Mouse (Mus musculus) forebrain, embryonic 10.5 days (tissue): ENCODE data around the gene Sema4g. TPM values are rescaled to one million over a fixed set of nuclear protein-coding genes. Genes with fewer than 3 reads are reported as not detected.
A peak's percentile ranks its signal among the peaks of the same experiment; 100 is the strongest.

ENCODE experiments used
- DNase-seq: peaks from one replicate; pipeline ENCODE4 v3.0.0-alpha.2; 2017; ENCODE audit warnings: low spot score; ENCODE audit errors: extremely low spot score
- H3K27ac ChIP-seq: fragments of 300-500 bp; sonication (generic); 2 replicates; pipeline ENCODE4 v1.5.1; 2016; ENCODE audit warnings: mild to moderate bottlenecking
- H3K27me3 ChIP-seq: fragments of 300-500 bp; sonication (generic); 2 replicates; pipeline ENCODE4 v1.6.1; 2016; ENCODE audit warnings: mild to moderate bottlenecking; ENCODE audit not compliant: poor library complexity, severe bottlenecking
- H3K36me3 ChIP-seq: fragments of 300-500 bp; sonication (generic); replicated peaks from 2 replicates; pipeline ENCODE4 v1.6.1; 2016; ENCODE audit warnings: mild to moderate bottlenecking, moderate library complexity
- H3K4me1 ChIP-seq: fragments of 300-500 bp; sonication (generic); 2 replicates; pipeline ENCODE4 v1.6.1; 2016
- H3K4me3 ChIP-seq: fragments of 300-500 bp; sonication (generic); 2 replicates; pipeline ENCODE4 v1.5.1; 2016; ENCODE audit warnings: mild to moderate bottlenecking, moderate library complexity
- H3K9me3 ChIP-seq: fragments of 300-500 bp; sonication (generic); 2 replicates; pipeline ENCODE4 v1.6.1; 2016; ENCODE audit warnings: mild to moderate bottlenecking, moderate library complexity
- WGBS: fragments of 180-500 bp; shearing (Covaris S2); methylation state at CpG from one replicate; pipeline ENCODE4 v1.1.7; 2016; 5-methylcytosine and 5-hydroxymethylcytosine counted together
- polyA plus RNA-seq: library from polyadenylated mRNA; unstranded; fragments of >200 nt; fragmentation: Nextera tagmentation; extraction: Ambion mirVana; gene quantifications from 2 replicates; pipeline ENCODE4 v1.2.1, GENCODE M21; 2016

The Sema4g gene
- polyA plus RNA-seq, 1 experiment from 2014 or later = 3.4 TPM

DNA sequence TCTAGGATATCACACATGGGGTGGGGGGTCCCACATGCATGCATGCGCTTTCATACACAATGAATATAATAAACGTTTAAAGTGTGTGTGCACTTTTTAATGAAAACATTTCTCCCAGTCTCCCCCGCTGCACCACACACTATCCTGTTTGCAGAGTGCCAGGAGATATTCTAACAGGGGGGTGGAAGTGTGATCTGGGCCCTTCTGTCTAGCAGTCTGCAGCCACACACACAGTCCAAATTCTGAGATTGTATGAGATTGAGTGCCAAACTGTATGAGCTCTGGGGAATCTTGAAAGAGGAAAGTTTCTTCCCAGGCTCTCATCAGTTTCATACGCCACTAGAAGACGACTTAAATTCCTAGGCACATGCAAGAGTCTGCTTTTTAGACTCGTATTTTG, 1.1 kb upstream of the Sema4g start:
- Histone ChIP-seq H3K27ac (no peak overlapping the region), H3K4me3 (no peak overlapping the region), H3K4me1 (peaks cover 49% of the 10 kb centered on the region), H3K9me3 (no peaks in the 10 kb centered on the region), H3K36me3 (peaks cover 13% of the 10 kb centered on the region), H3K27me3 (peaks cover 33% of the 10 kb centered on the region)
- WGBS = 66% methylated on average over 6 of the region's 6 CpGs
- no peak for DNase-seq

DNA sequence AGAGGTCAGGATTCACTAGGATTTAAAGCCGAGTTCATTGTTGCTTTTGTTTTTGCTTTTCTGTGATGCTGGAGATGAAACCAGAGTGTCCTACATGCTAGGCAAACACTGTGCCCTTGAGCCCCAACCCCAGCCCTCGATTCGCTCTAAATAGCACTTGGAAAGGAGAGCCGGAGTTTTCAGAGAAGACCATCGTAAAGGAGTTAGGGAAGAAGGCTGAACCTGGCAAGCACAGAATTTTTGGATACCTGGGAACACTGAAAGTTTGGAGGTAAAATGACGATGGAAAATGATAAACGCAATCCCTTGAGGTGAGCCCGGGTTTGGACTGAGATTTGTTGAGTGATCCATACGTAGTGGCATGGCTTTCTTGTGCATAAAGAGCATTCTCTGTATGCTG, 580 bp upstream of the Sema4g start:
- Histone ChIP-seq H3K9me3 (no peaks in the 10 kb centered on the region), H3K36me3 (peaks cover 13% of the 10 kb centered on the region), H3K4me1 (peaks cover 49% of the 10 kb centered on the region), H3K27me3 (peaks cover 33% of the 10 kb centered on the region), H3K4me3 (peak overlapping the region; percentile 79), H3K27ac (peak overlapping the region; percentile 88)
- DNase-seq = no peak
- whole genome bisulfite sequencing = 41% methylated on average over 9 of the region's 9 CpGs

- Histone ChIP-seq H3K4me3 (peak overlapping the region; percentile 79), H3K4me1 (peaks cover 49% of the 10 kb centered on the region), H3K36me3 (peaks cover 10% of the 10 kb centered on the region), H3K9me3 (no peaks in the 10 kb centered on the region), H3K27me3 (peaks cover 33% of the 10 kb centered on the region), H3K27ac (peak overlapping the region; percentile 88)
- WGBS = 8% methylated on average over 22 of the region's 22 CpGs
- DNase-seq = no peak
Observed at GRCm38 (mm10) chr19:44989567-44990495, 930 bp downstream of the Sema4g start.

DNA sequence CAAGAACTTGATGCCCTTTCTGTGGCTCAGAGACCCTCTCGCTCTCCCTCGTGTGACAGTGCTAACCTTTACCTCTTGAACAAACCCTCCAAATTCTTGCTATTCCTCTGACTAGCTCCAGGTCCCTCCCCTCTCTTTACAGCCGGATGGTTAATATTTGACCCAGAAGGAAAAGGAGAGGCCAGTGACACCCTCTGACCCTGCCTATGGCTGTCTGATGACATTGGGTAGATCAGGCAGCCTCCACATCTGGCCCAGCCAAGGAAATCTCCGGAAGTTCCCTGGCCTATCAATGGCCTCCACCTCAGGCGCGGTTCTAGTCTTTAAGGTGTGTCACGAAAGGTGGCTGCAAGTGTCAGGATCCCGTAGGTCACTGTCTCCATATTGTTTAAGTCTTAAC, 2.1 kb downstream of the Sema4g start:
- peaks cover 49% of the 10 kb centered on the region for H3K4me1 ChIP-seq
- no peak for DNase-seq
- peak overlapping the region; percentile 79; the same call in 1 of the 2 replicates for H3K4me3 ChIP-seq
- WGBS = 78% methylated on average over 8 of the region's 8 CpGs
- H3K9me3 ChIP-seq = no peaks in the 10 kb centered on the region
- peaks cover 10% of the 10 kb centered on the region for H3K36me3 ChIP-seq
- H3K27ac ChIP-seq = 0 out of 2 replicates have a peak overlapping the region, but pooled peaks have one; percentile 53
- peaks cover 33% of the 10 kb centered on the region for H3K27me3 ChIP-seq

DNA sequence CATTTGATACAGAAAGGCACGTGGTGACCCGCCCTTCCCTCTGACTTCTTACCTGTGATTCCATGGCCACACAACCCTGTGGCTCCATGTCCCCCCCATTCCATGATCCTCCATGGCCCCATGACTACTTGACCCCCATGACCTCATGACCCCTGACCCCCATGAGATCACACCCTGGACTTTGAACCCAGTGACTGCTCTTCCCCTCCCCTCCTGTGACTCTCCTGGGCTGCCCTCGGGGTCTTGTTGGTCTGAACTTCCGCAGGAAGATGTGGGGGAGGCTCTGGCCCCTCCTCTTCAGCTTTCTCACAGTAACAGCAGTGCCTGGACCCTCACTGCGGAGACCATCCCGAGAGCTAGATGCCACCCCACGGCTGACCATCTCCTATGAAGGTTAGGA, 3.3 kb downstream of the Sema4g start:
- Histone ChIP-seq H3K27ac (no peak overlapping the region), H3K9me3 (no peaks in the 10 kb centered on the region), H3K4me3 (no peak overlapping the region; the same call in 1 of the 2 replicates), H3K4me1 (peaks cover 49% of the 10 kb centered on the region), H3K36me3 (peaks cover 17% of the 10 kb centered on the region), H3K27me3 (peaks cover 26% of the 10 kb centered on the region)
- no peak for DNase-seq
- 55% methylated on average over 7 of the region's 7 CpGs for WGBS

DNA sequence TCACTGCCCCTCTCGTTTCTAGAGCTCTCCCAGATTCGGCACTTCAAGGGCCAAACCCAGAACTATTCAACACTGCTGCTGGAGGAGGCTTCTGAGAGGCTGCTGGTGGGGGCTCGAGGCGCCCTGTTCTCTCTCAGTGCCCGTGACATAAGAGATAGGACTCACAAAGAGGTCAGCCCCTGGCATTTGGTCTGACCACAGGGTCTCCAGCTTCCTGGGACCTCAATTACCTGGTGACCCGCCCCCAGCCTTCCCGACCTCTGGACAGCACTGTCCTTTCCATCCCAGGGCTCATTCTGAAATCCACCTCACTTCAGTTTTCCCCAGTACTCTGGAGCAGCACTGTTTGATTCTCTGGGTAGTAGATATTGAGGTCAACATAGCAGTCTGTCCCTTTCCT, 3.8 kb downstream of the Sema4g start:
- no peak for DNase-seq
- H3K4me1 ChIP-seq = peaks cover 52% of the 10 kb centered on the region
- peaks cover 21% of the 10 kb centered on the region for H3K27me3 ChIP-seq
- 68% methylated on average over 7 of the region's 7 CpGs for WGBS
- H3K9me3 ChIP-seq = no peaks in the 10 kb centered on the region
- H3K4me3 ChIP-seq = no peak overlapping the region; the same call in 1 of the 2 replicates
- peaks cover 22% of the 10 kb centered on the region for H3K36me3 ChIP-seq
- no peak overlapping the region for H3K27ac ChIP-seq

DNA sequence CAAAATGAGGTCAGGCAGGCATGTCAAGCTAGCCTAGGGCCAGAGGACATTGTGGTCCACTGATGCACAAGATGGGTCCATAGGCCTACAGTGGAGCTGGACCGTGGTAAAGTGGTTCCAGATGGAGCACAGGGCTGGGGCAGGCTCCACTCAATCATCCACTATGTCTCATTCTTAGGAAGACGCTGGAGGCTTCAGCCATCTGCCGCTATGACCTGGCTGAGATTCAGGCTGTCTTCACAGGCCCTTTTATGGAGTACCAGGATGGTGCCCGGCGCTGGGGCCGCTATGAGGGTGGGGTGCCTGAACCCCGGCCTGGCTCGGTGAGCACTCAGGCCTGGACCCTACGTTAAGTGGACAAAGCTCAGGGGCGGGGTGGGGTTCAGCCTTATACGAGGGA, 8.9 kb downstream of the Sema4g start:
- Histone ChIP-seq H3K9me3 (no peaks in the 10 kb centered on the region), H3K4me3 (no peak overlapping the region), H3K36me3 (peaks cover 64% of the 10 kb centered on the region), H3K4me1 (peaks cover 22% of the 10 kb centered on the region), H3K27me3 (no peaks in the 10 kb centered on the region), H3K27ac (no peak overlapping the region)
- no peak for DNase-seq
- 82% methylated on average over 11 of the region's 11 CpGs for WGBS

GRCm38 (mm10) chr19:44999647-45000046, 10.7 kb downstream of the Sema4g start:
- Histone ChIP-seq H3K4me3 (no peak overlapping the region), H3K9me3 (no peaks in the 10 kb centered on the region), H3K4me1 (peaks cover 21% of the 10 kb centered on the region), H3K27ac (no peak overlapping the region), H3K27me3 (no peaks in the 10 kb centered on the region), H3K36me3 (peaks cover 79% of the 10 kb centered on the region)
- DNase-seq = no peak
- 91% methylated on average over 8 of the region's 8 CpGs for WGBS

DNA sequence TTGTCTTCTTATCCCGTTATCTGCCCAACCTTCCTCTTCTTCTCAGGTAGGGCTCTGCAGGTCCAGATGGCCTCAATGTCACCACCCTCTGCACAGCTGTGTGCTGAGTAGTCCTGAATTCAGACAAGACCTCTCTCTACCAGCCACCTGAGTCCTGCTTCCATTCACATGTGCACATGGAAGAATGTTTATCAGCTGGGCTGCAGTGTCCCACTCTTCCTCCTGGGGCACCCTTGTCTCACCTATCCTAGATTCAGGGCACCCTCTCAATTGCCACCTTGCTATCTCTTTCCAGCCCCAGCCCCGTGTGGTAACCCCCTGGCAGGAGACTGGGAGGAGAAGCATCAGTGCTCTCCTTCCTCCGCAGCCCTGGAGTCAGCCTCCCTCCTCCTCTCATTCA, 13.4 kb downstream of the Sema4g start:
- H3K4me3 ChIP-seq = no peak overlapping the region
- H3K27me3 ChIP-seq = no peaks in the 10 kb centered on the region
- DNase-seq = no peak
- peaks cover 41% of the 10 kb centered on the region for H3K4me1 ChIP-seq
- 83% methylated on average over 3 of the region's 3 CpGs for WGBS
- H3K9me3 ChIP-seq = no peaks in the 10 kb centered on the region
- peaks cover 76% of the 10 kb centered on the region for H3K36me3 ChIP-seq
- H3K27ac ChIP-seq = no peak overlapping the region

- WGBS = 89% methylated on average over 7 of the region's 7 CpGs
- Histone ChIP-seq H3K4me1 (peaks cover 41% of the 10 kb centered on the region), H3K27ac (no peak overlapping the region), H3K4me3 (no peak overlapping the region), H3K36me3 (peaks cover 76% of the 10 kb centered on the region), H3K9me3 (no peaks in the 10 kb centered on the region; the same call in 1 of the 2 replicates), H3K27me3 (no peaks in the 10 kb centered on the region)
- DNase-seq = no peak
Observed at GRCm38 (mm10) chr19:45003740-45004516, 15.0 kb downstream of the Sema4g start.

GRCm38 (mm10) chr19:45005444-45005843, 16.5 kb downstream of the Sema4g start, which contains the start of gene Twnk:
Gene Twnk (plus strand): TSS chr19:45005663.
- H3K9me3 ChIP-seq = no peaks in the 10 kb centered on the region; the same call in 1 of the 2 replicates
- WGBS = 12% methylated on average over 16 of the region's 16 CpGs
- H3K4me3 ChIP-seq = peak within 1 kb of the TSS; percentile 73
- H3K27ac ChIP-seq = peak within 1 kb of the TSS; percentile 88
- peaks cover 76% of the 10 kb centered on the region for H3K36me3 ChIP-seq
- no peaks in the 10 kb centered on the region for H3K27me3 ChIP-seq
- DNase-seq = no peak
- H3K4me1 ChIP-seq = peaks cover 44% of the 10 kb centered on the region

GRCm38 (mm10) chr19:45005957-45006712, 17.2 kb downstream of the Sema4g start, which contains the start of gene Mrpl43:
Gene Mrpl43 (minus strand): TSS chr19:45006442.
- H3K36me3 ChIP-seq = peaks cover 76% of the 10 kb centered on the region
- H3K9me3 ChIP-seq = no peaks in the 10 kb centered on the region; the same call in 1 of the 2 replicates
- H3K4me1 ChIP-seq = peaks cover 44% of the 10 kb centered on the region
- no peaks in the 10 kb centered on the region for H3K27me3 ChIP-seq
- peak; percentile 95 for DNase-seq
- peak within 1 kb of the TSS; percentile 73 for H3K4me3 ChIP-seq
- H3K27ac ChIP-seq = peak within 1 kb of the TSS; percentile 88
- under 1% methylated on average over 82 of the region's 82 CpGs for WGBS
